Mouse (Mus musculus): Measurements from ENCODE around the gene Ntpcr. TPM values are rescaled to one million over a fixed set of nuclear protein-coding genes. Genes with fewer than 3 reads are reported as not detected.
A peak's percentile ranks its signal among the peaks of the same experiment; 100 is the strongest.

Ntpcr gene
- polyA plus RNA-seq, 1 experiment from 2014 or later = 29.3 TPM

DNA sequence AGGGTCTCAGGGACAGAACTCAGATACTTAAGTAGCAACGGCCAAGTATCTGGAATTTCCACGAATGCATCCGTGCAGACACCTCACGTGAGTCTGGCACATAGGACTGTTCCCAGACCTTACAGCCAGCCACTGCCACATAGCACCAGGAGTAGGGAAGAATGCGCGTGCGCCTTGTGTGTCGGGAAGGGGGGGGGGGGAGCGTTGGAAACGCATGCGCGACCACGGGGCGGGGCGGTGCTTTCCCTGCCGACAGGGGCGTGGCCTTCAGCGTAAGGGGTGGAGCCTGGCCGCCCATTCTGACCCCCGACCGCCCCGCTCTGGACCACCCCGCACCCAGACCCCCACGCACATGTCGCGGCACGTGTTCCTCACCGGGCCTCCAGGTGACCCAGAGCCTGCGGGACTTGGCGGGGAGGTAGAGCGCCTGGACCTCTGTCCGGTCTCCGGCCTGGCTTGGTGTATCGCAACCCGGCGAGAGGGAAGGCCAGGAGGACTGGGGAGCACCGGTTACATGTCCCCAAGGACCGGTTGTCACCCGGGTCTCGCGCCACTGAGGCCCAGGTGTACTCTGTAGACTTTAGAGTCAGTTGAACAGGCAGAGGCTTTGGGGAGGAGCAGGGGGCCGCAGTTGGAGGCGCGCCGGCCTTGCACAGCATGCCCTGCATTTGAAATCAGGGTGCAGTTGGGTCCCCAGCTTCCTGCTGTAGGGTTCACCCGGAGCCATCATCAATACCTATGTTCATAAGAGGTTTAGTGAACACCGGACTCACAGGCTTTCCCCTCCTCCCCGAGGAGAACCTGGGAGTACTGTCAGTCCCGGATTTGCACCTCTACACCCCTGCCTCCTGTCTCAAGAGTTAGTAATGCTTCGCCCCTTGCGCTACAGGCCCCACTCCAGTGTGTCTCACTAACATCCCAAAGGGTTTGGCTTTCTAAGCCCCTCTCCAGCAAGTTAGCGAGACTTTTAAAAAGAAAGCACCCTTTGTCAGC, 4.5 kb downstream of the Ntpcr start:
- Histone ChIP-seq H3K27me3 (ENCODE audit: control insufficient read depth, insufficient read depth, low read length) (no peaks in the 10 kb centered on the region), H3K4me1 (ENCODE audit: control insufficient read depth, insufficient read depth, low read length) (peaks cover 7% of the 10 kb centered on the region; the same call in 1 of the 2 replicates), H3K36me3 (ENCODE audit: control insufficient read depth, insufficient read depth, low read length) (no peaks in the 10 kb centered on the region), H3K9ac (replicated peaks; ENCODE audit: low read length) (peak overlapping the region; percentile 74), H3K4me2 (ENCODE audit: low read length) (peak overlapping the region; percentile 88), H3K9me3 (ENCODE audit: control insufficient read depth, low read length) (no peaks in the 10 kb centered on the region), H3K27ac (replicated peaks; ENCODE audit: low read depth, low read length) (0 out of 2 replicates have a peak overlapping the region, but pooled peaks have one; percentile 1), H3K4me3 (replicated peaks; ENCODE audit: low read depth, low read length) (peak overlapping the region; percentile 71)
- WGBS = 6% methylated on average over 51 of the region's 52 CpGs
- DNase-seq (peak; percentile 97), ATAC-seq (ENCODE audit: low FRiP score, low TSS enrichment) (peak; percentile 91)

DNA sequence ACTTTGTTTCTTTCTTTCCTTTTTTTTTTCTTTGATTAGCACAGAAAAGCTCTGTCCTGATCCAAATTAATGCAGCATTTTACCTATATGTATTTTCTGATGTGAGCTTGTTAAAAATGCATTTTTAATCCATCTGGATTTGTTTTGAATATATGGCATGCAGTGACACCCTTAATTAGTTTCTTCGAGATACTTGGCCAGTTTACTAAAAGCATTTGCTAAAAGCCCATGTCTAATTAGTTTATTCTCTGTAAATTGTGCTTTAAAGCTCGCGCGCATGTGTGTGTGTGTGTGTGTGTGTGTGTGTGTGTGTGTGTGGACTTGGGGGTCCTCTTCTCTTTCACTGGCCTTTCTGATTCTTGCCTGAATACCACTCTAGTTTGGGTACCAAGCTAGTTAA, 9.2 kb downstream of the Ntpcr start:
- Histone ChIP-seq H3K36me3 (ENCODE audit: control insufficient read depth, insufficient read depth, low read length) (0 out of 2 replicates have a peak, but pooled peaks cover 3% of the 10 kb centered on the region), H3K4me2 (ENCODE audit: low read length) (no peak overlapping the region), H3K27me3 (ENCODE audit: control insufficient read depth, insufficient read depth, low read length) (no peaks in the 10 kb centered on the region), H3K4me3 (replicated peaks; ENCODE audit: low read depth, low read length) (no peak overlapping the region), H3K4me1 (ENCODE audit: control insufficient read depth, insufficient read depth, low read length) (peaks cover 15% of the 10 kb centered on the region), H3K27ac (replicated peaks; ENCODE audit: low read depth, low read length) (no peak overlapping the region), H3K9me3 (ENCODE audit: control insufficient read depth, low read length) (no peaks in the 10 kb centered on the region), H3K9ac (replicated peaks; ENCODE audit: low read length) (no peak overlapping the region)
- no peak for DNase-seq
- no peak for ATAC-seq (ENCODE audit: low FRiP score, low TSS enrichment)
- 93% methylated on average over 4 of the region's 4 CpGs for WGBS

DNA sequence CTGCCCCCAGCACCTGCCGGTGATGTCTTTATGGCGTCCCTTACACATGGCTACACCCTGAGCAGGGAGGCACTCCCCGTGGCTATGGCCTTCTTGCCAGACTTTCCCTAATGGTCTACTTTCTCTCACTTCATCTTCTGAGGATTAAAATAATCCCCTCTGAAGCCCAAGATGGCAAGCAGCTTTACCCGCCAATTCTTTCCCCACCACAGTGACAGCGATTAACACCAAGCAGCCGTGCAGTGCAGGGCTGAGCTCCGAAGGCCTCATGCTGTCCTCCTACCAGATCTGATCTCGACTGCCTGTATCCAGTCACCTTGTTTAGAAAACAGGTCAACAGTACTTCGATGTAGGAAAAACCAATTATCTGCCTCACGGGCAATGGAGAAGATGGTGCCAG, 10.9 kb downstream of the Ntpcr start:
- Histone ChIP-seq H3K4me2 (ENCODE audit: low read length) (no peak overlapping the region), H3K36me3 (ENCODE audit: control insufficient read depth, insufficient read depth, low read length) (0 out of 2 replicates have a peak, but pooled peaks cover 3% of the 10 kb centered on the region), H3K9ac (replicated peaks; ENCODE audit: low read length) (no peak overlapping the region), H3K9me3 (ENCODE audit: control insufficient read depth, low read length) (no peaks in the 10 kb centered on the region), H3K27ac (replicated peaks; ENCODE audit: low read depth, low read length) (no peak overlapping the region), H3K4me3 (replicated peaks; ENCODE audit: low read depth, low read length) (no peak overlapping the region), H3K27me3 (ENCODE audit: control insufficient read depth, insufficient read depth, low read length) (no peaks in the 10 kb centered on the region), H3K4me1 (ENCODE audit: control insufficient read depth, insufficient read depth, low read length) (peaks cover 10% of the 10 kb centered on the region; the same call in 1 of the 2 replicates)
- DNase-seq (no peak), ATAC-seq (ENCODE audit: low FRiP score, low TSS enrichment) (no peak)
- 56% methylated on average over 10 of the region's 10 CpGs for WGBS

DNA sequence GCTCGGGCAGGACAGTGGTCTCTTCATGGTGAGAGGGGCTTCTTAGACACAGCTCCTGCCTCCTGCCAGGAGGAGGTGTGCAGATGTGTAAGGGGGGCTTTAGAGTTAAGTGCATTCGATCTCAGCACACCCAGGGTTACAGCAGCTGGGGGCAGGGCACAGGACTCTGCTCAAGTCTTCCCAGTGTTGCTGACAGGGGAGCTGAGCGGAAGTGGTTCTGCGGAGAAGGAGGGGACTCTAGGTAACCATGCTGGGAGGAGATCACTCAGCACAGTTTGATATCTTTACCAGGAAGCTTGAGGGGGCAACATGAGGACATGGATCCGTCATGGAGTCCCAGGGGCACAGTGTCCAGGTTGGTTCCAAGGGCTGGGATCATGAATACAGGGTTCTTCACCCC, 11.6 kb downstream of the Ntpcr start:
- WGBS = 83% methylated on average over 5 of the region's 5 CpGs

DNA sequence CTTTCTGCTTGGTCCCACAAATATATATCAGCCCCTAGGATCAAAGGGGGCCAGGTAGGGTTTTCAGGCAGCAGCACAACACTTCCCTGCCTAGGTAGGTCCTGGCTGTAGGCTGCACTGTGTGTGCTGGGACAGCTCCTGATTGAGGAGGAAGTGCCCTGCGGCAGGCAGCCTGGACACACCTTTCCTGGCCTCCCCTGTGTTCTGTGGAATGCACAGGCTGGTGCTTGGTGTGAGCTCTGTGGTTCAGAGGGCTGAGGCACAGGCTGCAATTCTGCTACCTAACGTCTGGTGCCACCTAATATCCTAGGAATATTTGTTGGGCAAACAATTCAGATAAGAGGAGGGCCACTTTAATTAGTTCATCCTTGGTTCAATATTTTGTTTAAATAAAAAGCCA, 12.1 kb downstream of the Ntpcr start:
- Histone ChIP-seq H3K27me3 (ENCODE audit: control insufficient read depth, insufficient read depth, low read length) (no peaks in the 10 kb centered on the region), H3K4me2 (ENCODE audit: low read length) (no peak overlapping the region), H3K9ac (replicated peaks; ENCODE audit: low read length) (no peak overlapping the region), H3K4me3 (replicated peaks; ENCODE audit: low read depth, low read length) (no peak overlapping the region), H3K4me1 (ENCODE audit: control insufficient read depth, insufficient read depth, low read length) (peaks cover 10% of the 10 kb centered on the region; the same call in 1 of the 2 replicates), H3K27ac (replicated peaks; ENCODE audit: low read depth, low read length) (no peak overlapping the region), H3K9me3 (ENCODE audit: control insufficient read depth, low read length) (no peaks in the 10 kb centered on the region), H3K36me3 (ENCODE audit: control insufficient read depth, insufficient read depth, low read length) (0 out of 2 replicates have a peak, but pooled peaks cover 3% of the 10 kb centered on the region)
- no peak for DNase-seq
- ATAC-seq (ENCODE audit: low FRiP score, low TSS enrichment) = no peak
- WGBS = 75% methylated on average over 2 of the region's 2 CpGs

More for the DNA sequence above, 11.6 kb downstream of the Ntpcr start:
- H3K9ac ChIP-seq (replicated peaks; ENCODE audit: low read length) = no peak overlapping the region
- no peaks in the 10 kb centered on the region for H3K27me3 ChIP-seq (ENCODE audit: control insufficient read depth, insufficient read depth, low read length)
- no peak for DNase-seq
- H3K4me1 ChIP-seq (ENCODE audit: control insufficient read depth, insufficient read depth, low read length) = peaks cover 10% of the 10 kb centered on the region; the same call in 1 of the 2 replicates
- no peak overlapping the region for H3K4me2 ChIP-seq (ENCODE audit: low read length)
- no peak overlapping the region for H3K4me3 ChIP-seq (replicated peaks; ENCODE audit: low read depth, low read length)
- H3K9me3 ChIP-seq (ENCODE audit: control insufficient read depth, low read length) = no peaks in the 10 kb centered on the region
- no peak for ATAC-seq (ENCODE audit: low FRiP score, low TSS enrichment)
- H3K27ac ChIP-seq (replicated peaks; ENCODE audit: low read depth, low read length) = no peak overlapping the region
- 0 out of 2 replicates have a peak, but pooled peaks cover 3% of the 10 kb centered on the region for H3K36me3 ChIP-seq (ENCODE audit: control insufficient read depth, insufficient read depth, low read length)

DNA sequence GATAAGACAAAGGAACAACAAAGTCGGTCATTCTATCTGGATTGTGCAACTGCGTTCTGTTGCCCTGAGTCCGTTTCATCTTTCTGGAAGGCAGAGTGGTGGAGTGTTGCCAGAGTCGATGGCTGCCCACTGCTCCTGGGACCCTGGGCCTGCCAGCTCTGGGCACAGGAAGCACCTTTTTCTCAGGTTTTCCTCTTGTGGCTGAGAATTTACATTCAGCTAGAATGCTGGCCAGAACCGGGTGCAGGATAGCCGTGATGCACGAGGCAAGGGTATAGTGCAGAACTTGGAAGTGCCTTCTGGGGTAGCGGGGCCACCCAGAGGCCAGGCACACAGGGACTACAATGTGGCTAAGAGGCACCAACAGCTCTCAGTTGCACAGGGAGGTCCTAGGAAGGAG, 12.6 kb downstream of the Ntpcr start:
- ATAC-seq (ENCODE audit: low FRiP score, low TSS enrichment) (no peak), DNase-seq (no peak)
- Histone ChIP-seq H3K4me3 (replicated peaks; ENCODE audit: low read depth, low read length) (no peak overlapping the region), H3K4me2 (ENCODE audit: low read length) (no peak overlapping the region), H3K4me1 (ENCODE audit: control insufficient read depth, insufficient read depth, low read length) (peaks cover 10% of the 10 kb centered on the region; the same call in 1 of the 2 replicates), H3K36me3 (ENCODE audit: control insufficient read depth, insufficient read depth, low read length) (0 out of 2 replicates have a peak, but pooled peaks cover 3% of the 10 kb centered on the region), H3K9me3 (ENCODE audit: control insufficient read depth, low read length) (no peaks in the 10 kb centered on the region), H3K27ac (replicated peaks; ENCODE audit: low read depth, low read length) (no peak overlapping the region), H3K9ac (replicated peaks; ENCODE audit: low read length) (no peak overlapping the region), H3K27me3 (ENCODE audit: control insufficient read depth, insufficient read depth, low read length) (no peaks in the 10 kb centered on the region)
- 84% methylated on average over 8 of the region's 8 CpGs for WGBS

DNA sequence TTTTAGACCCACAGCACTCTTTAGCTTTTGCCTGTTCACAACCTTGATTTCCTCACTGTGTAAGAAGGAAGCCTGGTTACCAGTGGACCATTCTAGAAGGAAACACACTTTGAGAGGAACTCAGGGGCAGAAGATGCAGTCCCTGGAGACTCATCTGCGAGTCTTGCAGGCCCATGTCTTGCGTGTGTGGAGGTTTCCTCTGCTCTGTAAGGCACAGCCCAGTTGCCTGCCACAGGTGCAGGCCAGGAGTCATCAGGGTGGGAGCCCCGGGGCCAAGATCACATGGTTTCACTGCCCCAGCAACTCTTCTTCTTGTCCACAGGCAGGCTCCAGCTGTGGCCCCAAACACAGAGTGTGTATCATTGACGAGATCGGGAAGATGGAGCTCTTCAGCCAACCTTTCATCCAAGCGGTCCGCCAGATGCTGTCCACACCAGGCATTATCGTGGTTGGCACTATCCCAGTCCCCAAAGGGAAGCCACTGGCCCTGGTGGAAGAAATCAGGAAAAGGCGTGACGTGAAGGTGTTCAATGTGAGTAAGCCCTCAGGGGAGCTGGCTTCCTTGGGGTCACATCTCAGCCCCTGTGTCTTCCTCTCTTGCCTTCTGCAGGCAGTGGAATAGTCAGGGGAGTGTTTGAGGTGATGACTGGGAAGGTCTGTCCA, 15.3 kb downstream of the Ntpcr start:
- Histone ChIP-seq H3K27ac (replicated peaks; ENCODE audit: low read depth, low read length) (no peak overlapping the region), H3K9me3 (ENCODE audit: control insufficient read depth, low read length) (no peaks in the 10 kb centered on the region), H3K9ac (replicated peaks; ENCODE audit: low read length) (no peak overlapping the region), H3K27me3 (ENCODE audit: control insufficient read depth, insufficient read depth, low read length) (no peaks in the 10 kb centered on the region), H3K4me3 (replicated peaks; ENCODE audit: low read depth, low read length) (no peak overlapping the region), H3K4me2 (ENCODE audit: low read length) (no peak overlapping the region), H3K36me3 (ENCODE audit: control insufficient read depth, insufficient read depth, low read length) (0 out of 2 replicates have a peak, but pooled peaks cover 2% of the 10 kb centered on the region), H3K4me1 (ENCODE audit: control insufficient read depth, insufficient read depth, low read length) (0 out of 2 replicates have a peak, but pooled peaks cover 6% of the 10 kb centered on the region)
- no peak for ATAC-seq (ENCODE audit: low FRiP score, low TSS enrichment)
- WGBS = 87% methylated on average over 10 of the region's 10 CpGs
- no peak for DNase-seq

DNA sequence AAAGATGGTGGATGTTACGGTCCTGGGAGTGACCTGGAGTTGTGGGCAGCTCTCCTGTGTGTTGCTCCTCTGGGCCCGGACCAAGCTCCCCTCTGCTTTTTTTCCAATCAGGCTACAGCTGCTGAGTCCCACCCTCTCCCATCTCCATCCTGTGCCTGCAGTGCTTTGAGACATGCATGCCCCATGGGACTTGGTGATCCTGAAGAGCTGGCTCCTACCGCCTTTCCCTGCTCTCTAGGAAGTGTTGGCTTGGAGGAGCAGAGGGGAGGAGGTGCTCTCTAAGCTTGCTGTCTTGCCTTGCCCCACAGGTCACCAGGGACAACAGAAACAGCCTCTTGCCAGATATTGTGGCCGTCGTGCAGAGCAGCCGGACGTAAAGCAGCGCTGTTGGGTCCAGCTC, 17.6 kb downstream of the Ntpcr start:
- ATAC-seq (ENCODE audit: low FRiP score, low TSS enrichment) = no peak
- H3K27me3 ChIP-seq (ENCODE audit: control insufficient read depth, insufficient read depth, low read length) = no peaks in the 10 kb centered on the region
- no peak overlapping the region for H3K27ac ChIP-seq (replicated peaks; ENCODE audit: low read depth, low read length)
- no peaks in the 10 kb centered on the region for H3K9me3 ChIP-seq (ENCODE audit: control insufficient read depth, low read length)
- no peak for DNase-seq
- no peak overlapping the region for H3K9ac ChIP-seq (replicated peaks; ENCODE audit: low read length)
- 77% methylated on average over 8 of the region's 8 CpGs for WGBS
- H3K4me2 ChIP-seq (ENCODE audit: low read length) = no peak overlapping the region
- no peaks in the 10 kb centered on the region for H3K4me1 ChIP-seq (ENCODE audit: control insufficient read depth, insufficient read depth, low read length)
- H3K4me3 ChIP-seq (replicated peaks; ENCODE audit: low read depth, low read length) = no peak overlapping the region
- H3K36me3 ChIP-seq (ENCODE audit: control insufficient read depth, insufficient read depth, low read length) = no peaks in the 10 kb centered on the region

Measured in midbrain, embryonic 14.5 days (tissue).